Mouse (Mus musculus) heart, embryonic 12.5 days (tissue): ENCODE measurements around the gene Rpl27a. TPM values are rescaled to one million over a fixed set of nuclear protein-coding genes. Genes with fewer than 3 reads are reported as not detected.

Experiments used
- ATAC-seq: fragments of 200-750 bp; cut with Nextera tagmentation; 2 replicates; pipeline ENCODE4 v1.8.0; 2017; ENCODE audit warnings: moderate TSS enrichment, moderate library complexity; ENCODE audit not compliant: insufficient number of reproducible peaks, low FRiP score
- H3K27ac ChIP-seq: fragments of 300-500 bp; sonication (generic); 2 replicates; pipeline ENCODE4 v1.5.1; 2016; ENCODE audit warnings: mild to moderate bottlenecking, moderate library complexity; ENCODE audit not compliant: poor library complexity, severe bottlenecking
- H3K27me3 ChIP-seq: fragments of 300-500 bp; sonication (generic); replicated peaks from 2 replicates; pipeline ENCODE4 v1.6.1; 2016; ENCODE audit warnings: mild to moderate bottlenecking, moderate library complexity
- H3K36me3 ChIP-seq: fragments of 300-500 bp; sonication (generic); 2 replicates; pipeline ENCODE4 v1.6.1; 2016; ENCODE audit warnings: mild to moderate bottlenecking, moderate library complexity
- H3K4me1 ChIP-seq: fragments of 300-500 bp; sonication (generic); replicated peaks from 2 replicates; pipeline ENCODE4 v1.6.1; 2016; ENCODE audit warnings: mild to moderate bottlenecking
- H3K4me2 ChIP-seq: fragments of 300-500 bp; sonication (generic); 2 replicates; pipeline ENCODE4 v1.6.1; 2016; ENCODE audit warnings: mild to moderate bottlenecking, moderate library complexity
- H3K4me3 ChIP-seq: fragments of 300-500 bp; sonication (generic); 2 replicates; pipeline ENCODE4 v1.5.1; 2016; ENCODE audit warnings: mild to moderate bottlenecking
- H3K9ac ChIP-seq: fragments of 300-500 bp; sonication (generic); 2 replicates; pipeline ENCODE4 v1.6.1; 2016; ENCODE audit warnings: mild to moderate bottlenecking, moderate library complexity
- H3K9me3 ChIP-seq: fragments of 300-500 bp; sonication (generic); replicated peaks from 2 replicates; pipeline ENCODE4 v1.6.1; 2016; ENCODE audit warnings: mild to moderate bottlenecking, moderate library complexity
- WGBS: fragments of 180-500 bp; shearing (Covaris S2); methylation state at CpG from one replicate; pipeline ENCODE4 v1.1.7; 2016; 5-methylcytosine and 5-hydroxymethylcytosine counted together
- polyA plus RNA-seq: library from polyadenylated mRNA; unstranded; fragments of >200 nt; fragmentation: Nextera tagmentation; extraction: Ambion mirVana; gene quantifications from 2 replicates; pipeline ENCODE4 v1.2.1, GENCODE M21; 2016

Gene Rpl27a
- polyA plus RNA-seq, 1 experiment from 2014 or later = 83.4 TPM

DNA sequence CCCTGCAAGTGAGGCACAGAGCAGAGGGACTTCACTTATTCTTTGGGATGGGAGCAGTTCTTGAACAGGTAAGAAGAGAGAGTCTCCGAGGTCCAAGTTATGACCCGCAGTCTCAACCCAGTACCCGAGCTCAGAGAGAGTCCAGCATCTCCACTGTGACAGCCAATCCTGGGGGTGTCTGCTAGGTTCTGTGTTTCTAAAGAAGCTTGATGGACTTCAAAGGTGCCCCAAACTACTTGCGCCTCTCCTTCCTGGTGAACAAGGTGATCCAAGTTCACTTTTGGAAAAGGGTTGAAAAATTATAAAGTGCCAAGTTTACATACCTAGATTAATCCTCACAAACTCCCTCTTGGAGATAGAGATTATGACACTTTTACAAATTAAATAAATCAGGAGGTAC is 10.9 kb upstream of the Rpl27a start, which contains the start of gene Trim66:
TSS of gene Trim66 (minus strand) at position 101 of the 400 bp plus-strand sequence.
- Histone ChIP-seq H3K36me3 (no peaks in the 10 kb centered on the region), H3K9ac (no peak within 1 kb of the TSS), H3K4me2 (peak within 1 kb of the TSS; percentile 13; the same call in 1 of the 2 replicates), H3K4me1 (peaks cover 5% of the 10 kb centered on the region; the same call in 1 of the 2 replicates), H3K4me3 (no peak within 1 kb of the TSS), H3K27ac (no peak within 1 kb of the TSS), H3K9me3 (no peaks in the 10 kb centered on the region), H3K27me3 (no peaks in the 10 kb centered on the region)
- ATAC-seq = no peak
- 81% methylated on average over 4 of the region's 4 CpGs for WGBS

DNA sequence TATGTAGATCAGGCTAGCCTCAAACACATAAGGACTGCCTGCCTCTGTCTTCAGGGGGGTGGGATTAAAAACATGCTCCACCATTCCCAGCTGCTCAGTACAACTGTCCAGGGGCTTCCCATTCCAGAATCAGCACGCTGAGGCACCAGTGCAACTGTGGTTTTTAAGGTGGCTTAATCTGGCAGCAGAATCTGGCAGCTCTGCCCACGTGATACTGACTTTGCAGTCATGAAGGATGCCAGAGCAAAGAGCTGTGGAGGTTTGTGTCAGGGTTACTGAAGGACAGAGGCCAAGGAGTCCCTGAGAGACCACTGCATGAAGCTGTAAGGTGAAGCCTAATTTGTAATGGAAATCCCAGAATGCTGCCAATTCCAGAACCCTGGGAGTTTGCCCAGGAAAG is 8.1 kb upstream of the Rpl27a start:
- no peaks in the 10 kb centered on the region for H3K27me3 ChIP-seq
- ATAC-seq = no peak
- H3K4me1 ChIP-seq = peaks cover 5% of the 10 kb centered on the region; the same call in 1 of the 2 replicates
- WGBS = 52% methylated on average over 2 of the region's 2 CpGs
- H3K4me3 ChIP-seq = no peak overlapping the region
- H3K27ac ChIP-seq = no peak overlapping the region
- H3K4me2 ChIP-seq = no peak overlapping the region
- H3K9ac ChIP-seq = no peak overlapping the region
- no peaks in the 10 kb centered on the region for H3K36me3 ChIP-seq
- no peaks in the 10 kb centered on the region for H3K9me3 ChIP-seq

DNA sequence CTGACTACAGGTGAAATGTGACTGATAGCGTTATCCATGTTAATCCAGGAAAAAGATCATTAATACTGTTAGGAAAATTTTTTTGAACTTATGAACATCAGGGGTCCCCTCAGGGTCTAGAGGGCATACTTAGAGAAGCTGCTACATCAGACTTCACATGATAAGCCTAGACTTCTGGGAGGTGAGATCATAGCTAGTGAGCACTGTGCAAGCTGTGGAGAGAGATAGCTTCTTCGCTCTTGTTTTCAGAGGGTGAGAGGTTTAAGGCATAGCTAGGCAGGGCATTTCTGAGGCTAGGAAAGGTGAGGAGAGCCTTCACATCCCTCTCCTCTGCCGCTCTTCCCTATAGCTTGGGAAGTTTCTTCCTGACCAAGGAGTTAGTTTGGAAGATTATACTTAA is 7.1 kb upstream of the Rpl27a start:
- peaks cover 5% of the 10 kb centered on the region; the same call in 1 of the 2 replicates for H3K4me1 ChIP-seq
- no peak for ATAC-seq
- no peaks in the 10 kb centered on the region for H3K27me3 ChIP-seq
- WGBS = 71% methylated on average over 3 of the region's 3 CpGs
- no peak overlapping the region for H3K9ac ChIP-seq
- no peak overlapping the region for H3K4me3 ChIP-seq
- H3K9me3 ChIP-seq = no peaks in the 10 kb centered on the region
- H3K36me3 ChIP-seq = no peaks in the 10 kb centered on the region
- no peak overlapping the region for H3K4me2 ChIP-seq
- H3K27ac ChIP-seq = no peak overlapping the region

DNA sequence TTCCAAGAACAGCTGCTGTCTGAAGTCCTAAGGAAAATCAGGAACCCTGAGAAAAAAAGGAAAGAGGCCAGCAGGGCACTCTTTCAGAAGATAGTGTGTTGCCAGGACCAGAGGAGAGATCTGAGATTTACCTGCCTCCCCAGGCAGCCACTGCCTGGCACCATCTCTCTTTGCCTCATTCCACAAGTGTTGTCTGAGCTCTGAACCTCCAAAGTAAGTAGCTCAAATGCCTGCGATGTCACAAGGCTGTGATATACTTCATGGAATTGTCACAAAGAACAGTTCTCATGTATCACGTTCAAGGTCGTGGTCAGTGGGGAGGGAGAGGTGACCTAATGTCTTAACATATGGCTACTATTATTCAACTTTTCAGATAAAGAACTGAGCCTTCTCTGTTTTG is 2.4 kb upstream of the Rpl27a start:
- Histone ChIP-seq H3K9ac (no peak overlapping the region), H3K36me3 (peaks cover 13% of the 10 kb centered on the region), H3K4me3 (no peak overlapping the region), H3K4me1 (peaks cover 23% of the 10 kb centered on the region), H3K4me2 (no peak overlapping the region), H3K9me3 (no peaks in the 10 kb centered on the region), H3K27me3 (no peaks in the 10 kb centered on the region), H3K27ac (no peak overlapping the region)
- WGBS = 70% methylated on average over 3 of the region's 3 CpGs
- no peak for ATAC-seq

DNA sequence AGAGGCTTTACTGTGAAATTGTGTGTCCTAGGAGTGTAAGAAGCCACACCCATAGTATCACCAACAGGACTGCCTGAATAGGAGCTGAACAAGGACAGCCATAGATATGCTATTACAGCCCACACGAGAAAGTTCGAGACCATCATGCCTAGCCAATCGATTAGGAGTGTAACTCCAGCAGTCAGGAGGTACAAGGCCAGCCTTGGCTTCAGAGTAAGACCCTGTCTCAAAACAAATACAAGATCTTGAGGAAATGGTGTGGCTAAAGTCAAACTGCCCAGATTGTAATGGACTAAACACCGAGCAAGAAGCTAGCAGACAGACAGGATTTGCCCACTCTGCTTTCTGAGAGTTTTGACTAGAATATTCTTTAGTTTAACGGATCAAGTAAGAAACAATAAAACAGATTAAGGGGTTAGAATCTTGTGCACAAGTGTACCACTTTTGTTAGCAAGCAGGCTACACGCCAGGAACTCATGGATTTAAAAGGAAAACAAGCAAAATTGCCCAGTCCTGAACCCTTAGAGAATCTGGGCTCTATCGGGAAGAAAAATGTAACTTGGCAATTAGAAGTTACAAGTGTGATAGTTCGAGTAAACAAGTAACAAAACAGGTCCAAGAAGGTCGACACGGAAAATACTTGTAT is 788 bp upstream of the Rpl27a start:
- Histone ChIP-seq H3K4me3 (peak overlapping the region; percentile 78), H3K27ac (peak overlapping the region; percentile 99), H3K4me2 (peak overlapping the region; percentile 72), H3K9me3 (no peaks in the 10 kb centered on the region), H3K27me3 (no peaks in the 10 kb centered on the region), H3K36me3 (peaks cover 30% of the 10 kb centered on the region), H3K9ac (peak overlapping the region; percentile 83), H3K4me1 (peaks cover 21% of the 10 kb centered on the region)
- no peak; the same call in 1 of the 2 replicates for ATAC-seq
- WGBS = 18% methylated on average over 10 of the region's 10 CpGs

DNA sequence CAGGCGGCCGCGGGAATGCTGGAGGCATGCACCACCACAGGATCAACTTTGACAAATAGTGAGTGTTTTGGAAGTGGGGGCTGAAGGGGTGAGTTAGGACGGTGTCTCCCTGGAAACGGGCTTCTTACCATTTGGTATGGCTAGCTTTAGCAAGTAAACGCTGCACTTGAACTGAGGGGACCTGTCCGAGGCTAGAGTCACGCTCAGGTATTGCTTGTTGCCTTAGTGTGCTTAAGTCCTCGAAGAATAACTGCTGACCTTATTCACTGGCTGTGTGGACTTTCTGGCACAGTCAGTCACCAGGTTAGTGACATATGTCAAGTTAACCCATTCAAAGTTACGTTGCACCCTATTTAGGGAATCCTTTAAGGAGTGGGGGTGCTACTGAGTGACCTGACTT is 989 bp downstream of the Rpl27a start:
- ATAC-seq = no peak
- WGBS = 4% methylated on average over 10 of the region's 10 CpGs

DNA sequence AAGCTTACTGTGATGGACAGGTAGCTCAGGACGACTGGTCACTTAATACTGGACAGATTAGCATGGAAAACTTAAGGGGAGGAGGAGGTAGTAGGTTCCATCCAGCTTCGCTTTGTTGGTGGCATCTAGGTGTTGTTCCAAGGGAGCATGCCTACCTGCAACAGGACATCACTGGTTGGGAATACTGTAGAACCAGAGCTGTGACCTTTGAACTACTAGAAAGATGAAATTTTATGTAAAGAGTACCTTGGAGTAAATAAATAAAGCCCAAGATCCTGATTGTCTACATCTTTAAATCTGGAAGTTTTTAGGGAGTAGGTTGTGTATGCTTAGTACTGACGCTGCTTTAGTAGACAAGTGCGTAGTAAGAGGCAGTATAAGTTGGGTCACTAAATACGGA is 3.1 kb downstream of the Rpl27a start:
- H3K4me3 ChIP-seq = no peak overlapping the region
- no peaks in the 10 kb centered on the region for H3K9me3 ChIP-seq
- H3K27ac ChIP-seq = no peak overlapping the region
- no peak overlapping the region for H3K4me2 ChIP-seq
- H3K36me3 ChIP-seq = peaks cover 68% of the 10 kb centered on the region
- peaks cover 34% of the 10 kb centered on the region for H3K4me1 ChIP-seq
- no peaks in the 10 kb centered on the region for H3K27me3 ChIP-seq
- H3K9ac ChIP-seq = no peak overlapping the region
- ATAC-seq = no peak
- 76% methylated on average over 5 of the region's 5 CpGs for WGBS

More for the DNA sequence above, 989 bp downstream of the Rpl27a start:
- Histone ChIP-seq H3K4me3 (peak overlapping the region; percentile 78), H3K9ac (peak overlapping the region; percentile 93), H3K27ac (peak overlapping the region; percentile 99), H3K4me2 (peak overlapping the region; percentile 93), H3K9me3 (no peaks in the 10 kb centered on the region), H3K27me3 (no peaks in the 10 kb centered on the region), H3K4me1 (peaks cover 25% of the 10 kb centered on the region), H3K36me3 (peaks cover 48% of the 10 kb centered on the region)

DNA sequence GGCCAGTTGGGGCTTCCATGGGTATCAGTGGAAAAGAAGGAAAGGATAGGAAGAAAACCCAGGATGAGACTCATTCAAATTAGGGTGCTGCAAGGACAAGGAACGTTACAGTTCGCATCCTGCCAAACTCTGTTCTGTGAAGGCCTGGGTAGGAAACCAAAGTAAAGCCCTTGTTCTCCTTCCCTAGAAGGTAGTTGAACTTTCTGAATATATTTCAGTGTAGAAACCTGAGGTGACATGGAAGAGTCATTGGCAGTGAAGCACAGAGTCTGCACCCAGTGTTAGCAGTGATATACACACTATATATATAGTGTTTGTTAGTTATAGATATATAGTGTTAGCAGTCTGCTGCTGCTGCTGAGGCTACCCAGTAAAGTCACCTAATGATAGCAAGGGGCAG is 4.4 kb downstream of the Rpl27a start:
- ATAC-seq = no peak
- Histone ChIP-seq H3K27me3 (no peaks in the 10 kb centered on the region), H3K9ac (no peak overlapping the region), H3K27ac (no peak overlapping the region), H3K9me3 (no peaks in the 10 kb centered on the region), H3K4me1 (peaks cover 29% of the 10 kb centered on the region), H3K4me2 (no peak overlapping the region), H3K36me3 (peaks cover 78% of the 10 kb centered on the region), H3K4me3 (no peak overlapping the region)
- WGBS = 65% methylated on average over 2 of the region's 2 CpGs

DNA sequence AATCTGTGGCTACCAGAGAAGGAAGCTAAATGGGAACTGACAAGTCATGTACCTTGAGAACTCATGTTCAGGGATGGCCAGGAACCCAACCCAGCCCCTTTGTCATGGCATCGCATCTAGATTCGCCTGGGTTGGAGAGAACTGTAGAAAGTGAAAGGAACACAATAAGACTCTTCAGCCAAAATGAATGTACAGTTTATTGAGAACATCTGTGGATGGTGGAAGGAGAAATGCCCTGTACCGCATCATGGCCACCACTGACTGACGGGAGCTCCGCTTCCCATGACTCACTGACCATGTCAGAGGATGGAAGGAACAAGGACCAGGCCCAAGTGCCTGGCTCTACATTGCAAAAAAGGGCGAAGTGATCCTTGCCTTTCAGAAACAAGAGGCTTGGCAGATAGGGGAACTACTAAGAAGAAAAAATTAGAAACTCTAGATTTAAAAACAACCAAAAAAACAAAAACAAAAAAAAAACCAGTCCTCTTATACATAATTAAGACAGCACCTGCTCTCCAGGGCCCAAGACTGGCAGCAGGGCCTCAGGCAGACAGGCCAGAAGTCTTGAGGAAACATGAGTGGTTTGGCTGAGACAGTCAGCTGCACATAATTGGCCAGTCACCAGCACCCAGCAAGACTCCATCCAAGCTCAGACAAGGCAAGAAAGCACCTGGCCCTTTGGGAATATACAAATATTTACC is 4.9 kb downstream of the Rpl27a start:
- H3K4me2 ChIP-seq = no peak overlapping the region
- H3K4me3 ChIP-seq = no peak overlapping the region
- no peak overlapping the region for H3K9ac ChIP-seq
- 66% methylated on average over 6 of the region's 6 CpGs for WGBS
- peaks cover 78% of the 10 kb centered on the region for H3K36me3 ChIP-seq
- no peak overlapping the region for H3K27ac ChIP-seq
- no peak for ATAC-seq
- H3K27me3 ChIP-seq = no peaks in the 10 kb centered on the region
- H3K4me1 ChIP-seq = peaks cover 29% of the 10 kb centered on the region
- H3K9me3 ChIP-seq = no peaks in the 10 kb centered on the region

DNA sequence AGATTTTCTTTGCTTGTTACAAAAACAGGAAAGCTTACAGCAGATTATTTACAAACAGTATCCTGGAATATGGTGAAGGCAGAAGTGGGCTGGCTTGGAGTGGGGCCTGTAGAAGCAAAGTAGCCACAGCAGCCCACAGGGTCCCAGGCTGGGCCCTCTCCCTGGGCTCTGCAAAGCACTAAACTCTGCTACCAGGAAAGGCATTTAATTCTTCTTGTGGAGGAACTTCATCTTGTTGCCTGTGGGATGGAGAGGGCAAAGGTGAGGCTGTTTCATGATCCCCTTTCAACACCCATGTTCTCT is 5.4 kb downstream of the Rpl27a start:
- Histone ChIP-seq H3K27me3 (no peaks in the 10 kb centered on the region), H3K27ac (peak overlapping the region; percentile 24; the same call in 1 of the 2 replicates), H3K36me3 (peaks cover 78% of the 10 kb centered on the region), H3K4me1 (peaks cover 29% of the 10 kb centered on the region), H3K4me2 (no peak overlapping the region), H3K9ac (no peak overlapping the region), H3K9me3 (no peaks in the 10 kb centered on the region), H3K4me3 (no peak overlapping the region)
- no peak for ATAC-seq

DNA sequence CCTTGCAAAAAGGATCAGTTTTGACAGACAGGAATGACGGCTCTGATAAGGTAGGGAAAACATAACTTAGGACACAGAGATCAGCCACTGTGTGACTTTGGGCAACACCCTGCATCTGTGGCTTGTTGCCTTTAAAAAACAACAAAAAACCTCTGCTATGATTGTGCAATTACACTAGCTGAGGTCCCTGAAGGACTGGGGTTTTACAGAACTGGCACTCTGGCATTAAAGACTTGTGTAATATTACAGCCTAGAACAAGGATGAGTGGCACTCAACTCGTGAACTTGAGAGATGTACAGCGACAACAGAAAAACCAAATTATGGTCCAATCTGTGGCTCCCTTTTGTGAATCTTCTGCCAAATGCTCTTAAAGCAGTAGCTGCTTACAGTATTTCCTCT is 5.8 kb downstream of the Rpl27a start:
- H3K27me3 ChIP-seq = no peaks in the 10 kb centered on the region
- no peak overlapping the region for H3K27ac ChIP-seq
- H3K4me3 ChIP-seq = no peak overlapping the region
- H3K9me3 ChIP-seq = no peaks in the 10 kb centered on the region
- H3K36me3 ChIP-seq = peaks cover 80% of the 10 kb centered on the region
- peaks cover 29% of the 10 kb centered on the region for H3K4me1 ChIP-seq
- ATAC-seq = no peak
- H3K9ac ChIP-seq = no peak overlapping the region
- WGBS = 77% methylated on average over 3 of the region's 3 CpGs
- H3K4me2 ChIP-seq = no peak overlapping the region
